Mouse (Mus musculus) Patski (cell line): ENCODE measurements around the gene Ctdspl2. TPM values are rescaled to one million over a fixed set of nuclear protein-coding genes. Genes with fewer than 3 reads are reported as not detected.
"Not testable (repeated sequence)": the region's sequence is repeated elsewhere in the genome, so short reads cannot be mapped to it uniquely, and the experiment has no call there.

ENCODE experiments used
- ATAC-seq: fragments of 100-300 bp; one replicate; pipeline ENCODE4 v1.8.0; 2021
- CTCF ChIA-PET: fragments of 350-600 bp; sonication (Branson Sonifier 250); formaldehyde crosslinking; loops from one replicate; lab custom pipeline; 2022; ENCODE audit warnings: inconsistent platforms; lab: Charles Lee
- POLR2A ChIA-PET: fragments of 350-600 bp; sonication (Branson Sonifier 250); formaldehyde crosslinking; loops from one replicate; lab custom pipeline; 2022; ENCODE audit warnings: antibody characterized with exemption, inconsistent platforms; lab: Charles Lee
- DNase-seq: peaks from one replicate; pipeline ENCODE4 v3.0.0-alpha.2; 2011; ENCODE audit warnings: low read depth, low spot score
- H3K27me3 ChIP-seq: fragments of 371-371 bp; one replicate; pipeline ENCODE4 v1.5.1; 2021
- CTCF ChIP-seq: fragments of 100-300 bp; IDR thresholded peaks from one replicate; pipeline ENCODE4 v1.5.1; 2021
- in situ Hi-C: fragments of 300-500 bp; cut with MboI; formaldehyde crosslinking; loops from 3 replicates; pipeline ENCODE4 v1.11.1; 2018; ENCODE audit warnings: low pct_unique_long_range_greater_than_20kb, mixed read lengths
- polyA plus RNA-seq: library from polyadenylated mRNA; unstranded; gene quantifications from one replicate; pipeline ENCODE4 v1.2.3, GENCODE M21; 2021

The Ctdspl2 gene
- 22.7 TPM for polyA plus RNA-seq

GRCm38 (mm10) chr2:121955765-121956223 lies at the start of gene Ctdspl2, which contains the start of gene Mageb3:
Gene Ctdspl2, plus strand, starts transcription at chr2:121956001.
Gene Mageb3, minus strand, starts transcription at chr2:121956092.
- ChIA-PET POLR2A (interaction anchor here (0.6 to 1.2 kb wide), 2 partner anchors 74 to 740 kb away, joined by 3 read pairs; no protein-coding TSS in a partner anchor), CTCF (no interaction called here)
- H3K27me3 ChIP-seq, result no peaks in the 10 kb centered on the region
- in situ Hi-C loops, result no loop called here
- TF ChIP-seq CTCF, result no peak
- ATAC-seq (peak; percentile 98), DNase-seq (peak; percentile 48)

- CTCF ChIA-PET, result interaction anchor here (1.3 kb wide), 1 partner anchor 22 kb away, joined by 4 read pairs; no protein-coding TSS in a partner anchor
- POLR2A ChIA-PET, result no interaction called here
- H3K27me3 ChIP-seq, result no peaks in the 10 kb centered on the region
- TF ChIP-seq CTCF, result peak; percentile 42
- in situ Hi-C loops, result no loop called here
- no peak for DNase-seq
- no peak for ATAC-seq
These were observed 45.8 kb upstream of the Ctdspl2 start for GRCm38 (mm10) chr2:121909975-121910374.

GRCm38 (mm10) chr2:121916047-121916970 lies 39.5 kb upstream of the Ctdspl2 start:
- TF ChIP-seq CTCF, result no peak
- ChIA-PET CTCF (interaction anchor here (1.3 to 1.8 kb wide), 3 partner anchors 12 to 79 kb away, joined by 4 to 5 read pairs (median 5); no protein-coding TSS in a partner anchor), POLR2A (no interaction called here)
- peak; percentile 51 for ATAC-seq
- H3K27me3 ChIP-seq, result no peaks in the 10 kb centered on the region
- in situ Hi-C loops, result no loop called here
- peak; percentile 48 for DNase-seq

- CTCF ChIA-PET, result interaction anchor here (0.9 to 1.5 kb wide), 4 partner anchors 9 to 35 kb away, joined by 3 to 4 read pairs (median 4); no protein-coding TSS in a partner anchor
- H3K27me3 ChIP-seq, in situ Hi-C loops, DNase-seq, ATAC-seq, POLR2A ChIA-PET: not testable (repeated sequence)
These were observed 18.2 kb upstream of the Ctdspl2 start for GRCm38 (mm10) chr2:121937624-121938023.

GRCm38 (mm10) chr2:121943364-121943763 lies 12.4 kb upstream of the Ctdspl2 start:
- in situ Hi-C loops, result no loop called here
- no peak for TF ChIP-seq CTCF
- no peak for DNase-seq
- POLR2A ChIA-PET, result no interaction called here
- CTCF ChIA-PET, result interaction anchor here (2.3 kb wide), 1 partner anchor 11 kb away, joined by 10 read pairs; no protein-coding TSS in a partner anchor
- no peak for ATAC-seq
- no peaks in the 10 kb centered on the region for H3K27me3 ChIP-seq

- in situ Hi-C loops, result no loop called here
- no peak for TF ChIP-seq CTCF
- POLR2A ChIA-PET, result no interaction called here
- DNase-seq, result no peak
- CTCF ChIA-PET, result no interaction called here
- ATAC-seq, result no peak
- no peaks in the 10 kb centered on the region for H3K27me3 ChIP-seq
These were observed 687 bp upstream of the Ctdspl2 start for GRCm38 (mm10) chr2:121954971-121955656.

- TF ChIP-seq CTCF, result no peak
- ChIA-PET CTCF (interaction anchor here (1.3 to 1.8 kb wide), 3 partner anchors 12 to 205 kb away, joined by 3 to 7 read pairs (median 3); no protein-coding TSS in a partner anchor), POLR2A (interaction anchor here (0.6 to 1.2 kb wide), 3 partner anchors 57 to 740 kb away, joined by 3 to 8 read pairs (median 3); no protein-coding TSS in a partner anchor)
- DNase-seq (peak; percentile 65), ATAC-seq (peak; percentile 61)
- in situ Hi-C loops, result no loop called here
- no peaks in the 10 kb centered on the region for H3K27me3 ChIP-seq
These were observed 620 bp downstream of the Ctdspl2 start for GRCm38 (mm10) chr2:121956224-121957018.

- ATAC-seq (no peak), DNase-seq (no peak)
- H3K27me3 ChIP-seq, result no peaks in the 10 kb centered on the region
- no peak for TF ChIP-seq CTCF
- POLR2A ChIA-PET, result interaction anchor here (0.9 kb wide), 1 partner anchor 58 kb away, joined by 8 read pairs; no protein-coding TSS in a partner anchor
- in situ Hi-C loops, result no loop called here
- CTCF ChIA-PET, result interaction anchor here (0.6 to 1.8 kb wide), 5 partner anchors 8 to 204 kb away, joined by 3 to 7 read pairs (median 3); no protein-coding TSS in a partner anchor
These were observed 1.5 kb downstream of the Ctdspl2 start for GRCm38 (mm10) chr2:121957216-121957792.

GRCm38 (mm10) chr2:121995738-121996137 lies 39.9 kb downstream of the Ctdspl2 start:
- peak; percentile 46 for TF ChIP-seq CTCF
- CTCF ChIA-PET, result interaction anchor here (0.8 to 1.7 kb wide), 16 partner anchors 8 to 164 kb away, joined by 3 to 10 read pairs (median 4); no protein-coding TSS in a partner anchor

More at GRCm38 (mm10) chr2:121995738-121996137, 39.9 kb downstream of the Ctdspl2 start:
- POLR2A ChIA-PET, result no interaction called here
- in situ Hi-C loops, result no loop called here
- DNase-seq (no peak), ATAC-seq (no peak)
- no peaks in the 10 kb centered on the region for H3K27me3 ChIP-seq
